Mouse (Mus musculus): ENCODE measurements around the gene Kirrel. TPM values are rescaled to one million over a fixed set of nuclear protein-coding genes. Genes with fewer than 3 reads are reported as not detected.

Gene Kirrel
- polyA plus RNA-seq, 1 experiment from 2014 or later = 11.0 TPM

- peaks cover 33% of the 10 kb centered on the region for H3K4me1 ChIP-seq (ENCODE audit: control insufficient read depth, insufficient read depth, low read length)
- peak overlapping the region; percentile 62 for H3K4me3 ChIP-seq (ENCODE audit: low read depth, low read length)
- peak overlapping the region; percentile 47; the same call in 1 of the 2 replicates for H3K27ac ChIP-seq (ENCODE audit: low read depth, low read length)
- WGBS = under 1% methylated on average over 14 of the region's 15 CpGs
- H3K9me3 ChIP-seq (ENCODE audit: control insufficient read depth, low read length) = no peaks in the 10 kb centered on the region
- no peaks in the 10 kb centered on the region for H3K36me3 ChIP-seq (ENCODE audit: control insufficient read depth, insufficient read depth, low read length)
- ATAC-seq (ENCODE audit: insufficient read depth, low FRiP score, low TSS enrichment) (no peak), DNase-seq (ENCODE audit: low spot score) (peak; percentile 58)
- H3K4me2 ChIP-seq (ENCODE audit: low read depth) = peak overlapping the region; percentile 81
- no peaks in the 10 kb centered on the region for H3K27me3 ChIP-seq (ENCODE audit: control insufficient read depth, insufficient read depth, low read length)
- peak overlapping the region; percentile 43 for H3K9ac ChIP-seq (ENCODE audit: low read length)
These were observed 2.0 kb downstream of the Kirrel start for GRCm38 (mm10) chr3:87172351-87173102.

- ATAC-seq (ENCODE audit: insufficient read depth, low FRiP score, low TSS enrichment) (no peak), DNase-seq (ENCODE audit: low spot score) (no peak)
- Histone ChIP-seq H3K9ac (ENCODE audit: low read length) (peak overlapping the region; percentile 43), H3K9me3 (ENCODE audit: control insufficient read depth, low read length) (no peaks in the 10 kb centered on the region), H3K27me3 (ENCODE audit: control insufficient read depth, insufficient read depth, low read length) (no peaks in the 10 kb centered on the region), H3K4me2 (ENCODE audit: low read depth) (peak overlapping the region; percentile 81), H3K4me1 (ENCODE audit: control insufficient read depth, insufficient read depth, low read length) (peaks cover 33% of the 10 kb centered on the region), H3K36me3 (ENCODE audit: control insufficient read depth, insufficient read depth, low read length) (no peaks in the 10 kb centered on the region), H3K27ac (ENCODE audit: low read depth, low read length) (peak overlapping the region; percentile 29; the same call in 1 of the 2 replicates), H3K4me3 (ENCODE audit: low read depth, low read length) (peak overlapping the region; percentile 62)
- WGBS = 51% methylated on average over 12 of the region's 13 CpGs
These were observed 3.1 kb downstream of the Kirrel start for GRCm38 (mm10) chr3:87171201-87172100.

- 61% methylated on average over 5 of the region's 5 CpGs for WGBS
- ATAC-seq (ENCODE audit: insufficient read depth, low FRiP score, low TSS enrichment) (no peak), DNase-seq (ENCODE audit: low spot score) (no peak)
- Histone ChIP-seq H3K9ac (ENCODE audit: low read length) (no peak overlapping the region), H3K36me3 (ENCODE audit: control insufficient read depth, insufficient read depth, low read length) (no peaks in the 10 kb centered on the region), H3K27me3 (ENCODE audit: control insufficient read depth, insufficient read depth, low read length) (no peaks in the 10 kb centered on the region), H3K27ac (ENCODE audit: low read depth, low read length) (no peak overlapping the region), H3K4me3 (ENCODE audit: low read depth, low read length) (no peak overlapping the region), H3K4me2 (ENCODE audit: low read depth) (no peak overlapping the region), H3K4me1 (ENCODE audit: control insufficient read depth, insufficient read depth, low read length) (peaks cover 35% of the 10 kb centered on the region), H3K9me3 (ENCODE audit: control insufficient read depth, low read length) (no peaks in the 10 kb centered on the region)
These were observed 5.0 kb downstream of the Kirrel start for GRCm38 (mm10) chr3:87169402-87170015.

- no peak for DNase-seq (ENCODE audit: low spot score)
- H3K4me2 ChIP-seq (ENCODE audit: low read depth) = no peak overlapping the region
- H3K9ac ChIP-seq (ENCODE audit: low read length) = no peak overlapping the region
- H3K27ac ChIP-seq (ENCODE audit: low read depth, low read length) = no peak overlapping the region
- no peak overlapping the region for H3K4me3 ChIP-seq (ENCODE audit: low read depth, low read length)
- no peaks in the 10 kb centered on the region for H3K36me3 ChIP-seq (ENCODE audit: control insufficient read depth, insufficient read depth, low read length)
- ATAC-seq (ENCODE audit: insufficient read depth, low FRiP score, low TSS enrichment) = no peak
- H3K4me1 ChIP-seq (ENCODE audit: control insufficient read depth, insufficient read depth, low read length) = peaks cover 35% of the 10 kb centered on the region
- WGBS = 69% methylated on average over 7 of the region's 7 CpGs
- H3K9me3 ChIP-seq (ENCODE audit: control insufficient read depth, low read length) = no peaks in the 10 kb centered on the region
- no peaks in the 10 kb centered on the region for H3K27me3 ChIP-seq (ENCODE audit: control insufficient read depth, insufficient read depth, low read length)
These were observed 5.8 kb downstream of the Kirrel start for GRCm38 (mm10) chr3:87168756-87169155.

- WGBS = 75% methylated on average over 6 of the region's 6 CpGs
- Histone ChIP-seq H3K9ac (ENCODE audit: low read length) (no peak overlapping the region), H3K27me3 (ENCODE audit: control insufficient read depth, insufficient read depth, low read length) (no peaks in the 10 kb centered on the region), H3K4me2 (ENCODE audit: low read depth) (no peak overlapping the region), H3K36me3 (ENCODE audit: control insufficient read depth, insufficient read depth, low read length) (peaks cover 2% of the 10 kb centered on the region; the same call in 1 of the 2 replicates), H3K9me3 (ENCODE audit: control insufficient read depth, low read length) (no peaks in the 10 kb centered on the region), H3K27ac (ENCODE audit: low read depth, low read length) (no peak overlapping the region), H3K4me1 (ENCODE audit: control insufficient read depth, insufficient read depth, low read length) (peaks cover 33% of the 10 kb centered on the region), H3K4me3 (ENCODE audit: low read depth, low read length) (no peak overlapping the region)
- ATAC-seq (ENCODE audit: insufficient read depth, low FRiP score, low TSS enrichment) (no peak), DNase-seq (ENCODE audit: low spot score) (no peak)
These were observed 6.9 kb downstream of the Kirrel start for GRCm38 (mm10) chr3:87167621-87168020.

GRCm38 (mm10) chr3:87165291-87165881, 9.2 kb downstream of the Kirrel start:
- peak overlapping the region; percentile 34; the same call in 1 of the 2 replicates for H3K27ac ChIP-seq (ENCODE audit: low read depth, low read length)
- peaks cover 2% of the 10 kb centered on the region for H3K36me3 ChIP-seq (ENCODE audit: control insufficient read depth, insufficient read depth, low read length)
- H3K9ac ChIP-seq (ENCODE audit: low read length) = no peak overlapping the region
- no peak for DNase-seq (ENCODE audit: low spot score)
- H3K27me3 ChIP-seq (ENCODE audit: control insufficient read depth, insufficient read depth, low read length) = no peaks in the 10 kb centered on the region
- WGBS = 40% methylated on average over 8 of the region's 8 CpGs
- H3K4me2 ChIP-seq (ENCODE audit: low read depth) = no peak overlapping the region; the same call in 1 of the 2 replicates
- no peak overlapping the region for H3K4me3 ChIP-seq (ENCODE audit: low read depth, low read length)
- no peaks in the 10 kb centered on the region for H3K9me3 ChIP-seq (ENCODE audit: control insufficient read depth, low read length)
- peaks cover 20% of the 10 kb centered on the region for H3K4me1 ChIP-seq (ENCODE audit: control insufficient read depth, insufficient read depth, low read length)
- no peak for ATAC-seq (ENCODE audit: insufficient read depth, low FRiP score, low TSS enrichment)

GRCm38 (mm10) chr3:87164099-87164815, 10.3 kb downstream of the Kirrel start:
- Histone ChIP-seq H3K4me3 (ENCODE audit: low read depth, low read length) (no peak overlapping the region), H3K9me3 (ENCODE audit: control insufficient read depth, low read length) (no peaks in the 10 kb centered on the region), H3K27me3 (ENCODE audit: control insufficient read depth, insufficient read depth, low read length) (no peaks in the 10 kb centered on the region), H3K36me3 (ENCODE audit: control insufficient read depth, insufficient read depth, low read length) (peaks cover 2% of the 10 kb centered on the region), H3K9ac (ENCODE audit: low read length) (no peak overlapping the region), H3K4me2 (ENCODE audit: low read depth) (no peak overlapping the region), H3K4me1 (ENCODE audit: control insufficient read depth, insufficient read depth, low read length) (peaks cover 10% of the 10 kb centered on the region), H3K27ac (ENCODE audit: low read depth, low read length) (no peak overlapping the region)
- 95% methylated on average over 6 of the region's 6 CpGs for WGBS
- no peak for DNase-seq (ENCODE audit: low spot score)
- no peak for ATAC-seq (ENCODE audit: insufficient read depth, low FRiP score, low TSS enrichment)

- no peak overlapping the region for H3K4me2 ChIP-seq (ENCODE audit: low read depth)
- no peak overlapping the region for H3K9ac ChIP-seq (ENCODE audit: low read length)
- H3K36me3 ChIP-seq (ENCODE audit: control insufficient read depth, insufficient read depth, low read length) = peaks cover 2% of the 10 kb centered on the region
- no peaks in the 10 kb centered on the region for H3K9me3 ChIP-seq (ENCODE audit: control insufficient read depth, low read length)
- no peaks in the 10 kb centered on the region for H3K27me3 ChIP-seq (ENCODE audit: control insufficient read depth, insufficient read depth, low read length)
- DNase-seq (ENCODE audit: low spot score) (no peak), ATAC-seq (ENCODE audit: insufficient read depth, low FRiP score, low TSS enrichment) (no peak)
- 70% methylated on average over 4 of the region's 4 CpGs for WGBS
- H3K4me1 ChIP-seq (ENCODE audit: control insufficient read depth, insufficient read depth, low read length) = peaks cover 18% of the 10 kb centered on the region
- H3K27ac ChIP-seq (ENCODE audit: low read depth, low read length) = no peak overlapping the region
- no peak overlapping the region for H3K4me3 ChIP-seq (ENCODE audit: low read depth, low read length)
These were observed 11.4 kb downstream of the Kirrel start for GRCm38 (mm10) chr3:87163116-87163515.
